Mouse (Mus musculus) heart, embryonic 13.5 days (tissue): ENCODE measurements around the gene Plagl1. TPM values are rescaled to one million over a fixed set of nuclear protein-coding genes. Genes with fewer than 3 reads are reported as not detected.

ENCODE experiments used
- ATAC-seq: fragments of 200-750 bp; cut with Nextera tagmentation; 2 replicates; pipeline ENCODE4 v1.8.0; 2017; ENCODE audit warnings: moderate TSS enrichment; ENCODE audit not compliant: insufficient number of reproducible peaks, low FRiP score, low TSS enrichment; ENCODE audit errors: extremely low read depth
- H3K27ac ChIP-seq: fragments of 300-500 bp; sonication (generic); replicated peaks from 2 replicates; pipeline ENCODE4 v1.5.1; 2015; ENCODE audit warnings: moderate library complexity, mild to moderate bottlenecking, inconsistent platforms
- H3K27me3 ChIP-seq: fragments of 300-500 bp; sonication (generic); replicated peaks from 2 replicates; pipeline ENCODE4 v1.6.1; 2015; ENCODE audit warnings: mild to moderate bottlenecking, inconsistent platforms
- H3K36me3 ChIP-seq: fragments of 300-500 bp; sonication (generic); 2 replicates; pipeline ENCODE4 v1.6.1; 2015; ENCODE audit warnings: mild to moderate bottlenecking, inconsistent platforms
- H3K4me1 ChIP-seq: fragments of 300-500 bp; sonication (generic); 2 replicates; pipeline ENCODE4 v1.6.1; 2015; ENCODE audit warnings: inconsistent platforms
- H3K4me2 ChIP-seq: fragments of 300-500 bp; sonication (generic); 2 replicates; pipeline ENCODE4 v1.6.1; 2015; ENCODE audit warnings: inconsistent platforms, mild to moderate bottlenecking, moderate library complexity
- H3K4me3 ChIP-seq: fragments of 300-500 bp; sonication (generic); 2 replicates; pipeline ENCODE4 v1.5.1; 2015; ENCODE audit warnings: moderate library complexity, mild to moderate bottlenecking, inconsistent platforms
- H3K9ac ChIP-seq: fragments of 300-500 bp; sonication (generic); 2 replicates; pipeline ENCODE4 v1.6.1; 2015; ENCODE audit warnings: inconsistent platforms, mild to moderate bottlenecking, moderate library complexity
- H3K9me3 ChIP-seq: fragments of 300-500 bp; sonication (generic); 2 replicates; pipeline ENCODE4 v1.6.1; 2016; ENCODE audit warnings: inconsistent platforms
- WGBS: fragments of 180-500 bp; shearing (Covaris S2); methylation state at CpG from one replicate; pipeline ENCODE4 v1.1.7; 2015; ENCODE audit warnings: mixed read lengths; 5-methylcytosine and 5-hydroxymethylcytosine counted together
- polyA plus RNA-seq: library from polyadenylated mRNA; unstranded; fragments of >200 nt; fragmentation: Nextera tagmentation; extraction: Ambion mirVana; gene quantifications from 2 replicates; pipeline ENCODE4 v1.2.1, GENCODE M21; 2015

Gene Plagl1
- polyA plus RNA-seq, 1 experiment from 2014 or later: 217 TPM

- peaks cover 42% of the 10 kb centered on the region for H3K4me1 ChIP-seq
- H3K36me3 ChIP-seq: peaks cover 10% of the 10 kb centered on the region
- no peaks in the 10 kb centered on the region for H3K27me3 ChIP-seq
- no peak for ATAC-seq
- no peak overlapping the region for H3K4me2 ChIP-seq
- 40% methylated on average over 2 of the region's 2 CpGs for WGBS
- no peaks in the 10 kb centered on the region for H3K9me3 ChIP-seq
- H3K27ac ChIP-seq: peak overlapping the region; percentile 67; the same call in 1 of the 2 replicates
- H3K4me3 ChIP-seq: no peak overlapping the region
- H3K9ac ChIP-seq: no peak overlapping the region
Observed at GRCm38 (mm10) chr10:13171461-13171860, 111.2 kb downstream of the Plagl1 start.

GRCm38 (mm10) chr10:13172798-13173221, 112.5 kb downstream of the Plagl1 start:
- Histone ChIP-seq H3K36me3 (peaks cover 24% of the 10 kb centered on the region), H3K27ac (peak overlapping the region; percentile 61), H3K27me3 (no peaks in the 10 kb centered on the region), H3K4me1 (peaks cover 42% of the 10 kb centered on the region), H3K4me2 (no peak overlapping the region), H3K4me3 (no peak overlapping the region), H3K9me3 (no peaks in the 10 kb centered on the region), H3K9ac (no peak overlapping the region)
- ATAC-seq: no peak
- 39% methylated on average over 10 of the region's 10 CpGs for WGBS

GRCm38 (mm10) chr10:13175866-13176265, 115.6 kb downstream of the Plagl1 start:
- Histone ChIP-seq H3K27me3 (no peaks in the 10 kb centered on the region), H3K4me2 (no peak overlapping the region), H3K9me3 (no peaks in the 10 kb centered on the region), H3K4me1 (peaks cover 24% of the 10 kb centered on the region), H3K27ac (no peak overlapping the region), H3K4me3 (no peak overlapping the region), H3K9ac (no peak overlapping the region), H3K36me3 (peaks cover 55% of the 10 kb centered on the region)
- ATAC-seq: no peak
- WGBS: 85% methylated on average over 7 of the region's 7 CpGs

GRCm38 (mm10) chr10:13177973-13178624, 117.8 kb downstream of the Plagl1 start, which contains the start of gene Zc2hc1b:
Gene Zc2hc1b (minus strand): TSS chr10:13178023.
- no peak within 1 kb of the TSS for H3K4me2 ChIP-seq
- H3K9ac ChIP-seq: no peak within 1 kb of the TSS
- H3K27ac ChIP-seq: no peak within 1 kb of the TSS
- WGBS: 65% methylated on average over 7 of the region's 7 CpGs
- no peak for ATAC-seq
- no peak within 1 kb of the TSS for H3K4me3 ChIP-seq
- no peaks in the 10 kb centered on the region for H3K27me3 ChIP-seq
- H3K4me1 ChIP-seq: 0 out of 2 replicates have a peak, but pooled peaks cover 10% of the 10 kb centered on the region
- no peaks in the 10 kb centered on the region for H3K9me3 ChIP-seq
- H3K36me3 ChIP-seq: peaks cover 76% of the 10 kb centered on the region

- peaks cover 92% of the 10 kb centered on the region for H3K36me3 ChIP-seq
- H3K4me1 ChIP-seq: peaks cover 16% of the 10 kb centered on the region; the same call in 1 of the 2 replicates
- no peaks in the 10 kb centered on the region for H3K9me3 ChIP-seq
- 42% methylated on average over 7 of the region's 7 CpGs for WGBS
- H3K27me3 ChIP-seq: no peaks in the 10 kb centered on the region
- no peak overlapping the region for H3K4me2 ChIP-seq
- no peak overlapping the region for H3K9ac ChIP-seq
- peak overlapping the region; percentile 6; the same call in 1 of the 2 replicates for H3K27ac ChIP-seq
- no peak overlapping the region for H3K4me3 ChIP-seq
- ATAC-seq: no peak
Observed at GRCm38 (mm10) chr10:13180211-13180610, 119.9 kb downstream of the Plagl1 start.

Other genes starting within 250 kb of the Plagl1 start
- gene Utrn, start 191.1 kb upstream of the Plagl1 start, polyA plus RNA-seq: 55.0 and 55.8 TPM in 2 replicates
- 2.9 and 5.0 TPM in 2 replicates for gene Stx11, start 96.2 kb upstream of the Plagl1 start, polyA plus RNA-seq
- 28.9 and 32.3 TPM in 2 replicates for gene Sf3b5, start 55.2 kb upstream of the Plagl1 start, polyA plus RNA-seq
- gene Zc2hc1b, start 117.5 kb downstream of the Plagl1 start, polyA plus RNA-seq: not detected in 2 replicates
- gene Ltv1, start 132.7 kb downstream of the Plagl1 start, polyA plus RNA-seq: 47.9 and 52.1 TPM in 2 replicates